Mouse (Mus musculus) CH12.LX (cell line): ENCODE results near the gene Aftph. TPM values are rescaled to one million over a fixed set of nuclear protein-coding genes. Genes with fewer than 3 reads are reported as not detected.

Source experiments
- DNase-seq: peaks from one replicate; pipeline ENCODE4 v3.0.0-alpha.2; 2013; ENCODE audit errors: extremely low read depth
- H3K27ac ChIP-seq: 2 replicates; pipeline ENCODE4 v1.5.1; 2012; ENCODE audit warnings: low read depth, mild to moderate bottlenecking, control low read depth, moderate library complexity; ENCODE audit not compliant: insufficient read depth
- H3K27me3 ChIP-seq: replicated peaks from 2 replicates; pipeline ENCODE3; 2012; ENCODE audit warnings: inconsistent platforms
- H3K36me3 ChIP-seq, 2 experiments: replicated peaks in 1 of 2; 2 replicates each; pipeline versions ENCODE3 to v1.6.1; 2012; ENCODE audit warnings: inconsistent platforms in 1 of 2, low read length in 1 of 2, mild to moderate bottlenecking in 1 of 2, mixed read lengths in 1 of 2, moderate library complexity in 1 of 2; ENCODE audit not compliant: control insufficient read depth in 1 of 2, insufficient read depth in 1 of 2
- H3K4me1 ChIP-seq, 2 experiments: 2 replicates each; pipeline ENCODE4 v1.6.1; 2012; ENCODE audit warnings: inconsistent platforms in 1 of 2, moderate library complexity in 1 of 2; ENCODE audit not compliant: insufficient read depth in 2 of 2, control insufficient read depth in 1 of 2
- H3K4me2 ChIP-seq: 2 replicates; pipeline ENCODE4 v1.6.1; 2012; ENCODE audit warnings: low read depth, mild to moderate bottlenecking, control low read depth; ENCODE audit not compliant: poor library complexity, insufficient read depth, severe bottlenecking
- H3K4me3 ChIP-seq, 3 experiments: fragments of 150-350 bp in 1 of 3; sonication (generic) in 1 of 3; replicated peaks in 1 of 3; 2 replicates each; pipeline versions ENCODE3 to v1.5.1; 2011 to 2012; ENCODE audit warnings: low read depth in 2 of 3, low read length in 2 of 3, mild to moderate bottlenecking in 2 of 3, moderate library complexity in 2 of 3, control low read depth in 1 of 3, improper control_type of control experiment in 1 of 3, inconsistent platforms in 1 of 3, mixed read lengths in 1 of 3; ENCODE audit not compliant: poor library complexity in 1 of 3
- H3K79me2 ChIP-seq: replicated peaks from 2 replicates; pipeline ENCODE4 v1.6.1; 2012; ENCODE audit warnings: mild to moderate bottlenecking, moderate library complexity; ENCODE audit not compliant: control insufficient read depth, poor library complexity, insufficient read depth, severe bottlenecking; ENCODE audit errors: extremely low read depth
- H3K9ac ChIP-seq: 2 replicates; pipeline ENCODE4 v1.6.1; 2012; ENCODE audit warnings: low read depth, mild to moderate bottlenecking, control low read depth, moderate library complexity; ENCODE audit not compliant: insufficient read depth
- H3K9me3 ChIP-seq: replicated peaks from 2 replicates; pipeline ENCODE3; 2012; ENCODE audit warnings: low read length, inconsistent platforms, mixed read lengths
- GABPA ChIP-seq: IDR thresholded peaks from 2 replicates; pipeline ENCODE4 v1.6.1; 2012; ENCODE audit warnings: low read depth, low read length, improper control_type of control experiment, inconsistent platforms; ENCODE audit not compliant: insufficient replicate concordance
- JUN ChIP-seq: IDR thresholded peaks from 2 replicates; pipeline ENCODE4 v1.6.1; 2011; ENCODE audit warnings: low read depth, mild to moderate bottlenecking, low read length, improper control_type of control experiment, moderate library complexity; ENCODE audit not compliant: insufficient read depth
- KAT2A ChIP-seq: IDR thresholded peaks from 2 replicates; pipeline ENCODE4 v1.6.1; 2012; ENCODE audit warnings: low read length, improper control_type of control experiment, inconsistent platforms; ENCODE audit not compliant: insufficient replicate concordance
- MAFK ChIP-seq: IDR thresholded peaks from 2 replicates; pipeline ENCODE4 v1.6.1; 2011; ENCODE audit warnings: low read length, improper control_type of control experiment; ENCODE audit not compliant: insufficient replicate concordance
- MAX ChIP-seq: IDR thresholded peaks from 2 replicates; pipeline ENCODE4 v1.6.1; 2011; ENCODE audit warnings: low read length, improper control_type of control experiment
- MAZ ChIP-seq: IDR thresholded peaks from 2 replicates; pipeline ENCODE4 v1.6.1; 2012; ENCODE audit warnings: low read depth, mild to moderate bottlenecking, inconsistent platforms, low read length, improper control_type of control experiment, moderate library complexity
- MYC ChIP-seq: IDR thresholded peaks from 2 replicates; pipeline ENCODE4 v1.6.1; 2011; ENCODE audit warnings: low read depth, mild to moderate bottlenecking, improper control_type of control experiment, low read length
- NRF1 ChIP-seq: IDR thresholded peaks from 2 replicates; pipeline ENCODE4 v1.6.1; 2014; ENCODE audit warnings: low read depth, mild to moderate bottlenecking, inconsistent platforms, low read length, improper control_type of control experiment, moderate library complexity
- POLR2A ChIP-seq: IDR thresholded peaks from 2 replicates; pipeline ENCODE4 v1.6.1; 2011; ENCODE audit warnings: low read depth, mild to moderate bottlenecking, improper control_type of control experiment, low read length
- POLR2AphosphoS2 ChIP-seq: IDR thresholded peaks from 2 replicates; pipeline ENCODE4 v1.6.1; 2011; ENCODE audit warnings: low read depth, low read length, improper control_type of control experiment
- SMC3 ChIP-seq: IDR thresholded peaks from 2 replicates; pipeline ENCODE4 v1.6.1; 2011; ENCODE audit warnings: low read depth, low read length, improper control_type of control experiment
- USF1 ChIP-seq: IDR thresholded peaks from 2 replicates; pipeline ENCODE4 v1.6.1; 2014; ENCODE audit warnings: low read depth, mild to moderate bottlenecking, inconsistent platforms, low read length, improper control_type of control experiment
- ZC3H11A ChIP-seq: IDR thresholded peaks from 2 replicates; pipeline ENCODE4 v1.6.1; 2012; ENCODE audit warnings: low read depth, mild to moderate bottlenecking, inconsistent platforms, low read length, improper control_type of control experiment
- dilution Hi-C: fragments of 300-500 bp; cut with MboI; formaldehyde crosslinking; loops from 2 replicates; pipeline ENCODE4 v1.14.3; 2020; ENCODE audit warnings: low sequenced_read_pairs; ENCODE audit not compliant: extremely low pct_unique_long_range_greater_than_20kb, extremely low pct_ligation_motif_present
- in situ Hi-C: fragments of 300-500 bp; cut with MboI; formaldehyde crosslinking; loops from 3 replicates; pipeline ENCODE4 v1.14.3; 2019; ENCODE audit warnings: low sequenced_read_pairs, low pct_ligation_motif_present, low pct_unique_long_range_greater_than_20kb, mixed read lengths
- polyA plus RNA-seq: library from polyadenylated mRNA; unstranded; fragments of >175 nt; gene quantifications from 2 replicates; pipeline ENCODE4 v1.2.1, GENCODE M21; 2012; ENCODE audit warnings: low read depth; ENCODE audit not compliant: insufficient read length
- total RNA-seq, 2 experiments: library from RNA; depleted of rRNA; stranded (reverse); fragments of 300-350 nt in 1 of 2; fragments of >200 nt in 1 of 2; gene quantifications; 2 replicates each; pipeline ENCODE4 v1.2.3; 2012 to 2014

Gene Aftph
- total and polyA plus RNA-seq, 3 experiments: 53.7 to 80.0 (median 53.9) TPM

DNA sequence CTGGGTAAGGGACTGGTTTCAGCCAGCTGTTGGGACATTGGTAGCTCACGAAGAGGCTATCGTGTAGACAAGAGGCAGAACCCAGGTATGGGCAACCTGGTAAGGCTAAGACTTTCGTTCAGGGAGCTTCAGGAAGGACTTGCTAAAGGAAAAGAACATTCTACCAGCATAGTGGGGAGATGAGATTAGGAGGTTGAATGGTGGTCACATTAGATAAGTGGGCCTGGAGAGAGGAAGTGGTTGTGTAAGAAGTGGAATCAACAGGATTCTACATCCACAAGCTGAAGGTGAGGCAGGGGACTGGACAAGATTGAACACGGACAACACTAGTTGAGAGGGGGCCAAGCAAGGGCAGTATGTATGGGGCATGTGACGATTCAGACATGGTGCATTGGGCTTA, 59.7 kb downstream of the Aftph start:
- no peak for DNase-seq
- peaks cover 10 to 19% of the 10 kb centered on the region in 2 experiments for H3K36me3 ChIP-seq
- in situ Hi-C loops (no loop called here), dilution Hi-C loops (no loop called here)
- no peak overlapping the region for H3K27ac ChIP-seq
- no peaks in the 10 kb centered on the region for H3K27me3 ChIP-seq
- H3K4me2 ChIP-seq: no peak overlapping the region
- no peak overlapping the region for H3K4me3 ChIP-seq
- H3K9me3 ChIP-seq: no peaks in the 10 kb centered on the region
- no peaks in the 10 kb centered on the region for H3K79me2 ChIP-seq
- no peak overlapping the region for H3K9ac ChIP-seq
- H3K4me1 ChIP-seq: peaks cover 14 to 35% of the 10 kb centered on the region in 2 experiments
- TF ChIP-seq MAZ (no peak), USF1 (no peak), POLR2A (no peak), KAT2A (no peak), MAFK (no peak), MAX (no peak), NRF1 (no peak)
- TF ChIP-seq, all 38 proteins: peak for 0

DNA sequence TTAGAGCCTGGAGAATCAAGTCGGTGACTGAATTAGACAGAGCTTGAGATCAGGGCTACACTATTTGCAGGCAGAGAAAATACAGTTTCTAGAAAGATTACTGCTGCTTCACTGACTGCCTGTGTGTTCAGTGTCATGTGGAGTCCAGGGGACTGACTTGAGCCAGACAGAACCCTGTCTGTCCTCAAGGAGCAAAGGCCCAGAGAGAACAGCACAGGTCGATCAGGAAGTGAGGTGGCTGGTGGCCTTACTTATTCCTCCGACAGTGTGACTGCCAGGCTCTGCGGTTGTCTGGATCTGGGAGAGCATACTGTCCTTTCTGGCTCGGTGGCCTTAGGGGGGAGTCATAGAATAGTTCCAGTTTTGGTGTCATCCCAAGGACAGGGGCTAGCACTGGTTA, 60.6 kb downstream of the Aftph start:
- Histone ChIP-seq H3K4me1 (peaks cover 5 to 26% of the 10 kb centered on the region in 2 experiments), H3K79me2 (no peaks in the 10 kb centered on the region), H3K9ac (no peak overlapping the region), H3K4me3 (no peak overlapping the region), H3K27me3 (no peaks in the 10 kb centered on the region), H3K4me2 (no peak overlapping the region), H3K9me3 (no peaks in the 10 kb centered on the region), H3K36me3 (peaks cover 6 to 14% of the 10 kb centered on the region in 2 experiments), H3K27ac (no peak overlapping the region)
- DNase-seq: no peak
- in situ Hi-C loops: no loop called here
- TF ChIP-seq MYC: no peak
- no peak for TF ChIP-seq POLR2AphosphoS2
- no peak for TF ChIP-seq POLR2A
- TF ChIP-seq JUN: no peak
- no peak for TF ChIP-seq ZC3H11A
- no peak for TF ChIP-seq SMC3
- dilution Hi-C loops: no loop called here

DNA sequence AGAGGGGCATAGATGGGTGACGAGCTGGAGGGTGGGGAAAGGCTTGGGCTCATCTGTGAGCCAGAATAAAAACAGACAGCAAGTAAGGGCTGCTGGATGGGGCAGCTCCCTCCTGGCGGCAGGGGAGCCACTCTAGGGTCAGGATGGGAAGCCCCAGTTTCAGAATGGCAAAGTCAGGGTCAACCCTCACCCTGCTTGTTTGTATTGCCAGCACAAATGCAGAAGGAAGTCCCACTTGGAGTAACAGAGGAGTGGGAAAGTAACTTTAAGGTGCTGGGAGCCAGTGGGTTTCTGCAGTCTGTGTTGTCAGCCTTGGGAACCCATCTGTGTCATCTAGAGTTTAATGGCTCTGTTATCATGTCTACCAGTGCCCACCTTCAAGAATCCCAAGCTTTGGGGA, 62.0 kb downstream of the Aftph start:
- H3K9me3 ChIP-seq: no peaks in the 10 kb centered on the region
- no peak for TF ChIP-seq GABPA
- TF ChIP-seq, all 38 proteins: peak for 0
- H3K27ac ChIP-seq: no peak overlapping the region
- no peaks in the 10 kb centered on the region for H3K79me2 ChIP-seq
- DNase-seq: no peak
- no peaks in the 10 kb centered on the region for H3K27me3 ChIP-seq
- in situ Hi-C loops: no loop called here
- H3K4me3 ChIP-seq: no peak overlapping the region
- peaks cover 0 to 6% of the 10 kb centered on the region in 2 experiments for H3K36me3 ChIP-seq
- H3K4me1 ChIP-seq: peaks cover 2 to 12% of the 10 kb centered on the region in 2 experiments; a peak in 3 of 4 replicates
- dilution Hi-C loops: no loop called here
- no peak overlapping the region for H3K4me2 ChIP-seq
- no peak overlapping the region for H3K9ac ChIP-seq
